Mouse (Mus musculus): ENCODE data around the gene Tmprss6.

Tmprss6 gene

GRCm38 (mm10) chr15:78482518-78482917 is 14.1 kb upstream of the Tmprss6 start:
- DNase-seq (ENCODE audit: low spot score in 2 of 2) = no peak

GRCm38 (mm10) chr15:78481448-78482000 is 13.1 kb upstream of the Tmprss6 start:
- no peak for DNase-seq (ENCODE audit: low spot score in 2 of 2)

GRCm38 (mm10) chr15:78480991-78481390 is 12.6 kb upstream of the Tmprss6 start:
- no peak for DNase-seq (ENCODE audit: low spot score in 2 of 2)

GRCm38 (mm10) chr15:78480111-78480510 is 11.7 kb upstream of the Tmprss6 start:
- no peak for DNase-seq (ENCODE audit: low spot score in 2 of 2)

GRCm38 (mm10) chr15:78479470-78479869 is 11.0 kb upstream of the Tmprss6 start:
- DNase-seq (ENCODE audit: low spot score in 2 of 2) = no peak

- DNase-seq (ENCODE audit: low spot score in 2 of 2) = no peak
Observed at GRCm38 (mm10) chr15:78478073-78478472, 9.6 kb upstream of the Tmprss6 start.

GRCm38 (mm10) chr15:78476878-78477277 is 8.4 kb upstream of the Tmprss6 start:
- no peak for DNase-seq (ENCODE audit: low spot score in 2 of 2)

- no peak for DNase-seq (ENCODE audit: low spot score in 2 of 2)
Observed at GRCm38 (mm10) chr15:78475604-78476031, 7.2 kb upstream of the Tmprss6 start.

GRCm38 (mm10) chr15:78473442-78473841 is 5.0 kb upstream of the Tmprss6 start:
- DNase-seq (ENCODE audit: low spot score in 2 of 2) = no peak

GRCm38 (mm10) chr15:78471902-78472301 is 3.5 kb upstream of the Tmprss6 start:
- no peak for DNase-seq (ENCODE audit: low spot score in 2 of 2)

- DNase-seq (ENCODE audit: low spot score in 2 of 2) = no peak
Observed at GRCm38 (mm10) chr15:78470495-78471276, 2.3 kb upstream of the Tmprss6 start.

- no peak for DNase-seq (ENCODE audit: low spot score in 2 of 2)
Observed at GRCm38 (mm10) chr15:78467570-78467969, 864 bp downstream of the Tmprss6 start.

GRCm38 (mm10) chr15:78466809-78467208 is 1.6 kb downstream of the Tmprss6 start:
- no peak for DNase-seq (ENCODE audit: low spot score in 2 of 2)

GRCm38 (mm10) chr15:78462981-78463380 is 5.5 kb downstream of the Tmprss6 start:
- no peak for DNase-seq (ENCODE audit: low spot score in 2 of 2)

GRCm38 (mm10) chr15:78457193-78457592 is 11.2 kb downstream of the Tmprss6 start:
- no peak for DNase-seq (ENCODE audit: low spot score in 2 of 2)

GRCm38 (mm10) chr15:78456051-78456450 is 12.4 kb downstream of the Tmprss6 start:
- no peak for DNase-seq (ENCODE audit: low spot score in 2 of 2)

- no peak for DNase-seq (ENCODE audit: low spot score in 2 of 2)
Observed at GRCm38 (mm10) chr15:78455168-78455567, 13.3 kb downstream of the Tmprss6 start.

GRCm38 (mm10) chr15:78452929-78453328 is 15.5 kb downstream of the Tmprss6 start:
- no peak for DNase-seq (ENCODE audit: low spot score in 2 of 2)

GRCm38 (mm10) chr15:78451201-78451600 is 17.2 kb downstream of the Tmprss6 start:
- DNase-seq (ENCODE audit: low spot score in 2 of 2) = no peak

- no peak for DNase-seq (ENCODE audit: low spot score in 2 of 2)
Observed at GRCm38 (mm10) chr15:78450419-78450768, 18.0 kb downstream of the Tmprss6 start.

- no peak for DNase-seq (ENCODE audit: low spot score in 2 of 2)
Observed at GRCm38 (mm10) chr15:78449694-78450418, 18.6 kb downstream of the Tmprss6 start.

- no peak for DNase-seq (ENCODE audit: low spot score in 2 of 2)
Observed at GRCm38 (mm10) chr15:78449131-78449530, 19.3 kb downstream of the Tmprss6 start.
